Mouse (Mus musculus) G1E-ER4 (cell line): ENCODE results near the gene Mindy3. TPM values are rescaled to one million over a fixed set of nuclear protein-coding genes. Genes with fewer than 3 reads are reported as not detected.

Experiments
- GATA1 ChIP-seq: IDR thresholded peaks from one replicate; pipeline ENCODE4 v1.8.0; 2012; ENCODE audit warnings: low read length, inconsistent platforms
- polyA plus RNA-seq: library from polyadenylated mRNA; stranded (reverse); fragments of >175 nt; gene quantifications from 2 replicates; pipeline ENCODE4 v1.2.3, GENCODE M21; 2012

Mindy3 gene
- polyA plus RNA-seq, 1 experiment, result 62.6 TPM

- TF ChIP-seq GATA1, result no peak
Measured at GRCm38 (mm10) chr2:12380233-12380632, 39.0 kb downstream of the Mindy3 start.

- no peak for TF ChIP-seq GATA1
Measured at GRCm38 (mm10) chr2:12378591-12378990, 40.7 kb downstream of the Mindy3 start.

- TF ChIP-seq GATA1, result no peak
Measured at GRCm38 (mm10) chr2:12377024-12377423, 42.2 kb downstream of the Mindy3 start.

- TF ChIP-seq GATA1, result peak; percentile 40
Measured at GRCm38 (mm10) chr2:12372883-12373282, 46.4 kb downstream of the Mindy3 start.

- TF ChIP-seq GATA1, result no peak
Measured at GRCm38 (mm10) chr2:12371401-12371800, 47.9 kb downstream of the Mindy3 start.

GRCm38 (mm10) chr2:12368451-12368850 is 50.8 kb downstream of the Mindy3 start:
- peak; percentile 98 for TF ChIP-seq GATA1

- TF ChIP-seq GATA1, result no peak
Measured at GRCm38 (mm10) chr2:12368016-12368415, 51.3 kb downstream of the Mindy3 start.

GRCm38 (mm10) chr2:12361310-12361709 is 58.0 kb downstream of the Mindy3 start:
- no peak for TF ChIP-seq GATA1

- TF ChIP-seq GATA1, result no peak
Measured at GRCm38 (mm10) chr2:12354837-12355236, 64.4 kb downstream of the Mindy3 start.

- TF ChIP-seq GATA1, result no peak
Measured at GRCm38 (mm10) chr2:12348914-12349313, 70.4 kb downstream of the Mindy3 start.

GRCm38 (mm10) chr2:12331962-12332361 is 87.3 kb downstream of the Mindy3 start:
- TF ChIP-seq GATA1, result no peak

GRCm38 (mm10) chr2:12329620-12330019 is 89.7 kb downstream of the Mindy3 start:
- no peak for TF ChIP-seq GATA1

GRCm38 (mm10) chr2:12329068-12329407 is 90.2 kb downstream of the Mindy3 start:
- no peak for TF ChIP-seq GATA1

GRCm38 (mm10) chr2:12328355-12329067 is 90.8 kb downstream of the Mindy3 start:
- no peak for TF ChIP-seq GATA1

- no peak for TF ChIP-seq GATA1
Measured at GRCm38 (mm10) chr2:12327691-12328354, 91.4 kb downstream of the Mindy3 start.

GRCm38 (mm10) chr2:12327216-12327615 is 92.1 kb downstream of the Mindy3 start:
- no peak for TF ChIP-seq GATA1

GRCm38 (mm10) chr2:12325868-12326267 is 93.4 kb downstream of the Mindy3 start:
- TF ChIP-seq GATA1, result no peak
